Comparison of ENCODE assay signal across 8 mouse cellular contexts in the genomic region with DNA sequence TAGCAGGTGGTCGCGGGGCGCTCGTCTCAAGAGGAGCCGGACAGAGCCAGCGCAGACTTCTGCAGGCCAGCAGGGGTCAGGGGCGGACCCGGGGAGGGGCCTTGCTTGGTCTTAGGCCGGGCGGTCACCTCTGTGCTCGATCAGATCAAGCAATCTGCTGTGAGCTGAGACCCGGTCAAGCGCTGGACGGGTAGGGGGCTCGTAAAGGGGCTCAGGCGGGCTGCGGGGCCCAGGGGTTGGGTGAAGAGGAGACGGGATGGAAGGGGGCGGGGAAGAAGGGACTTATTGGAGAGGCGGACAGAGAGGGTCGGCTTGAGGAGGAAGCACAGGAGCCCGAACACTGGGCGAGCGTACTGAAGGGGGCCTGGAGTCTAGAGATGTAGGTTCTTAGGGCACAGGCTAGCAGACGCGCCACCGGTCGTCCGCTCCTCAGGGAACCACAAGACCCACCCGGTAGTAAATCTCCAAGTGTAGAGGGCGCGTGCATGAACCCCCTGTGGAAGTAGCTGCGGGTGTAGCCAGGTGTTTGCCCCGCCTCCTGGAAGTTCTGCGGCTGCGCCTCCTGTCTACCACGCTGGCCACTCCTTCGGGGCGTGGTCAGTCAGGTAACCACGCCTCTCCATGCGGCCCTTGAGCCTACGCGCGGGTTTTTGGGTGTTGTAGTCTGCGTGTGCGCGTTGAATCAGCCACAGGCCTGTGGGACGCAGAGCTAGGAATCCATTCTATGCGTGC. TPM values are rescaled to one million over a fixed set of nuclear protein-coding genes. Genes with fewer than 3 reads are reported as not detected.
A peak's percentile ranks its signal among the peaks of the same experiment; 100 is the strongest.
DNase-seq lines count a peak whose midpoint lies in the region; ATAC-seq lines count a peak whose summit lies in the region.

No protein-coding gene starts in this region.

- peak overlapping the region; percentile 94 for H3K4me2 ChIP-seq in heart, embryonic 14.5 days (ENCODE audit: low read length)
- H3K4me2 ChIP-seq in liver, embryonic 13.5 days: peak overlapping the region; percentile 97
- H3K4me2 ChIP-seq in stomach, embryonic 16.5 days (ENCODE audit: low read depth, low read length): peak overlapping the region; percentile 86

- peak; percentile 92 for ATAC-seq in CD4-positive, CD25-positive, alpha-beta regulatory T cell, adult 4 months
- peak; percentile 89 for ATAC-seq in heart, embryonic 14.5 days (ENCODE audit: insufficient number of reproducible peaks, insufficient read depth, low FRiP score, low read depth)
- ATAC-seq in liver, embryonic 13.5 days (ENCODE audit: low read depth): peak; percentile 86
- ATAC-seq in stomach, embryonic 16.5 days (ENCODE audit: insufficient read depth, low FRiP score): peak; percentile 93

- H3K27me3 ChIP-seq in heart, embryonic 14.5 days (ENCODE audit: control insufficient read depth, insufficient read depth, low read length): 0 out of 2 replicates have a peak, but pooled peaks cover 5% of the 10 kb centered on the region
- 0 out of 2 replicates have a peak, but pooled peaks cover 4% of the 10 kb centered on the region for H3K27me3 ChIP-seq in liver, embryonic 13.5 days
- no peaks in the 10 kb centered on the region for H3K27me3 ChIP-seq in stomach, embryonic 16.5 days (ENCODE audit: control insufficient read depth, insufficient read depth, low read length)

- under 1% methylated on average over 49 of the region's 49 CpGs for WGBS in heart, embryonic 14.5 days
- under 1% methylated on average over 49 of the region's 49 CpGs for WGBS in liver, embryonic 13.5 days (ENCODE audit: insufficient replicate concordance)
- WGBS in stomach, embryonic 16.5 days: under 1% methylated on average over 49 of the region's 49 CpGs

- peak overlapping the region; percentile 65 to 76 for H3K4me3 ChIP-seq in heart, embryonic 14.5 days (ENCODE audit: control insufficient read depth in 1 of 2, insufficient read depth in 1 of 2, low read depth in 1 of 2, low read length in 2 of 2)
- peak overlapping the region; percentile 73 for H3K4me3 ChIP-seq in liver, embryonic 13.5 days (replicated peaks)
- H3K4me3 ChIP-seq in stomach, embryonic 16.5 days (replicated peaks; ENCODE audit: low read length): peak overlapping the region; percentile 66

- no peaks in the 10 kb centered on the region for H3K9me3 ChIP-seq in heart, embryonic 14.5 days (ENCODE audit: control insufficient read depth, low read length)
- no peaks in the 10 kb centered on the region for H3K9me3 ChIP-seq in liver, embryonic 13.5 days (replicated peaks)
- no peaks in the 10 kb centered on the region for H3K9me3 ChIP-seq in stomach, embryonic 16.5 days (replicated peaks; ENCODE audit: control insufficient read depth, low read length)

- H3K4me1 ChIP-seq in heart, embryonic 14.5 days (ENCODE audit: control insufficient read depth in 2 of 2, insufficient read depth in 2 of 2, low read length in 2 of 2): peaks cover 7 to 11% of the 10 kb centered on the region in 2 experiments
- H3K4me1 ChIP-seq in liver, embryonic 13.5 days (replicated peaks): peaks cover 47% of the 10 kb centered on the region
- H3K4me1 ChIP-seq in stomach, embryonic 16.5 days (ENCODE audit: control insufficient read depth, insufficient read depth, low read length): peaks cover 4% of the 10 kb centered on the region; the same call in 1 of the 2 replicates

- no peaks in the 10 kb centered on the region for H3K36me3 ChIP-seq in heart, embryonic 14.5 days (ENCODE audit: control insufficient read depth, insufficient read depth, low read length)
- 0 out of 2 replicates have a peak, but pooled peaks cover 5% of the 10 kb centered on the region for H3K36me3 ChIP-seq in liver, embryonic 13.5 days
- H3K36me3 ChIP-seq in stomach, embryonic 16.5 days (ENCODE audit: control insufficient read depth, insufficient read depth, low read length): no peaks in the 10 kb centered on the region

- peak; percentile 88 for DNase-seq in c-Kit-negative CD71-positive TER-119-positive erythroid progenitor cells, embryonic 14.5 days (ENCODE audit: low read depth, low spot score)
- DNase-seq in fibroblast of lung, adult 2 months (ENCODE audit: low read depth): peak; percentile 86
- peak; percentile 97 for DNase-seq in kidney, postnatal 14 days
- DNase-seq in liver, embryonic 13.5 days: peak; percentile 92
- DNase-seq in neural tube, embryonic 10.5 days (ENCODE audit: extremely low spot score, low spot score): peak; percentile 92

- peak overlapping the region; percentile 83 for H3K9ac ChIP-seq in heart, embryonic 14.5 days (ENCODE audit: low read length)
- H3K9ac ChIP-seq in liver, embryonic 13.5 days: peak overlapping the region; percentile 77
- peak overlapping the region; percentile 85 for H3K9ac ChIP-seq in stomach, embryonic 16.5 days (ENCODE audit: low read length)

- peak overlapping the region in 1 of 2 experiments; percentile 57; a peak in 1 of 4 replicates for H3K27ac ChIP-seq in heart, embryonic 14.5 days (replicated peaks in 1 of 2; ENCODE audit: control insufficient read depth in 1 of 2, insufficient read depth in 1 of 2, low read depth in 2 of 2, low read length in 2 of 2)
- 0 out of 2 replicates have a peak overlapping the region, but pooled peaks have one; percentile 13 for H3K27ac ChIP-seq in liver, embryonic 13.5 days
- peak overlapping the region; percentile 64 for H3K27ac ChIP-seq in stomach, embryonic 16.5 days (ENCODE audit: low read length)

RNA-seq across cellular contexts. Expression of gene Slc19a1, which starts 0.7 kb away (rescaled TPM):
- polyA plus RNA-seq in CD4-positive, CD25-positive, alpha-beta regulatory T cell, adult 4 months (2017; shearing (Covaris generic)): 10 to 100 TPM; 32.3 to 61.7 TPM
- 12.0 and 12.2 TPM in 2 replicates for polyA plus RNA-seq in heart, embryonic 14.5 days (2014; fragmentation: Nextera tagmentation; extraction: Ambion mirVana)
- 29.4 and 32.5 TPM in 2 replicates for polyA plus RNA-seq in liver, embryonic 13.5 days (2015; fragmentation: Nextera tagmentation; extraction: Ambion mirVana)
- polyA plus RNA-seq in stomach, embryonic 16.5 days (2015; fragmentation: Nextera tagmentation; extraction: Ambion mirVana): 32.3 and 34.6 TPM in 2 replicates
